Mouse (Mus musculus) G1E (cell line): ENCODE measurements at regions not wholly inside any gene's neighbourhood (a gene's known extent, or its start where the extent isn't known, plus 50 kb on each side); places are given as distances from the start of the nearest gene placed in this dataset.

Source experiments
- ATAC-seq: 2 replicates; pipeline ENCODE4 v1.8.0; 2016; ENCODE audit warnings: mild to moderate bottlenecking; ENCODE audit not compliant: insufficient number of reproducible peaks, poor library complexity, low FRiP score, severe bottlenecking; ENCODE audit errors: extremely low read depth
- DNase-seq: peaks from one replicate; pipeline ENCODE4 v3.0.0; 2012; ENCODE audit warnings: low spot score
- H3K27me3 ChIP-seq: 2 replicates; pipeline ENCODE4 v1.6.1; 2012; ENCODE audit warnings: mild to moderate bottlenecking, low read length, inconsistent platforms; ENCODE audit not compliant: insufficient read depth
- H3K36me3 ChIP-seq: replicated peaks from 2 replicates; pipeline ENCODE3; 2012; ENCODE audit warnings: mild to moderate bottlenecking, inconsistent platforms
- H3K4me1 ChIP-seq: 2 replicates; pipeline ENCODE4 v1.6.1; 2012; ENCODE audit warnings: low read depth, low read length, inconsistent platforms, mixed read lengths; ENCODE audit not compliant: insufficient read depth
- H3K4me3 ChIP-seq: 2 replicates; pipeline ENCODE4 v1.5.1; 2012; ENCODE audit warnings: low read depth, mild to moderate bottlenecking, inconsistent platforms, low read length, moderate library complexity, mixed read lengths
- H3K9me3 ChIP-seq: replicated peaks from 2 replicates; pipeline ENCODE4 v1.6.1; 2012; ENCODE audit warnings: inconsistent platforms
- CTCF ChIP-seq: IDR thresholded peaks from 2 replicates; pipeline ENCODE4 v1.5.1; 2012; ENCODE audit warnings: low read depth, low read length, inconsistent platforms, mixed read lengths
- GATA1 ChIP-seq: IDR thresholded peaks from 2 replicates; pipeline ENCODE4 v1.6.1; 2012; ENCODE audit warnings: borderline replicate concordance, low read length, inconsistent platforms, mixed read lengths
- GATA2 ChIP-seq: IDR thresholded peaks from 2 replicates; pipeline ENCODE4 v1.6.1; 2012; ENCODE audit warnings: low read depth, low read length, inconsistent platforms, borderline replicate concordance
- POLR2AphosphoS5 ChIP-seq: IDR thresholded peaks from 2 replicates; pipeline ENCODE4 v1.6.1; 2012; ENCODE audit warnings: low read depth, low read length, inconsistent platforms; ENCODE audit not compliant: insufficient replicate concordance
- TAL1 ChIP-seq: conservative IDR thresholded peaks from 2 replicates; pipeline ENCODE4 v1.6.1; 2012; ENCODE audit warnings: low read depth, low read length, inconsistent platforms, mixed read lengths

DNA sequence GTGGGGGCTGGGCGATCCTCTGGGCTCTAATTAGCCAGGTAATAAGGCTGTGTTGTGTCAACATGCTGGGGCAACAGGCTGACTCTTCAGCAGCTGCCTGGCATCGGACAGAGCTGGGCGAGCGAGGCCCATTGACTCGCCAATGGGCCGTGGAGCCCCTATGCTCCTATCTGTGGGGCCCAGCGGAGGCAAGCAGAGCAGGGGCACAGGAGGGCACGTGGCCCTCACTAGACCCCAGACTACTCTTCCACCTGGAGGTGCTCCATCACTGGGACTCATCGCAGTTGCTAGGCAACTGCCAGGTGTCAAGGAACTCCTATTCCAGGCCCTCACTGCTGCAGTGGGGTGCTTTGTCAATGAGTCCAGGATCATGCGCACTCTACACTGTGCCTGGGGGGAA lies 164.7 kb downstream of the Kif26a start:
- no peaks in the 10 kb centered on the region for H3K36me3 ChIP-seq
- H3K4me3 ChIP-seq = no peak overlapping the region
- ATAC-seq (no peak), DNase-seq (no peak)
- H3K9me3 ChIP-seq = 0 out of 2 replicates have a peak, but pooled peaks cover 3% of the 10 kb centered on the region
- no peaks in the 10 kb centered on the region; the same call in 1 of the 2 replicates for H3K27me3 ChIP-seq
- TF ChIP-seq TAL1 = no peak
- TF ChIP-seq GATA2 = no peak
- no peak for TF ChIP-seq GATA1
- no peak for TF ChIP-seq CTCF
- no peak for TF ChIP-seq POLR2AphosphoS5
- H3K4me1 ChIP-seq = no peaks in the 10 kb centered on the region

DNA sequence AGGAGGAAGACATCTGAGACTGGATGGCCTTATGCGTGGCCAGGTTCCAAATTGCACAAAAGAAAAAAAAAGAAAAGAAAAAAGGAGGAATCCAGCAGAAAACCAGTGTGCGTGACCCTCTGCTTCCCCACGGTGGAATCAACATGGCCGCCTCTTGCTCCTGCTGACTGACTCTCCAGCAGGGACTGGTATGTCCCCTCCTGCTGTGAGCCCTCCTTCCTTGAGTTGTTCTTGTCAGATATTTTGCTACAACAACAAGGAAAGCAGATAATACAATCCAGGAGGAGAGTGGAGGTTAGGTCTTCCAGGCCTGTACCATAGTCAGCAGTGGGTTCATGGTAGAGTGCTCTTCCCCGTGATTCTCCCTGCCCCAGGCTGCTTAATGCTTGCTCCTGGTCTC lies 168.8 kb downstream of the Kif26a start:
- H3K4me3 ChIP-seq = no peak overlapping the region
- H3K4me1 ChIP-seq = no peaks in the 10 kb centered on the region
- ATAC-seq (no peak), DNase-seq (no peak)
- no peak for TF ChIP-seq TAL1
- no peak for TF ChIP-seq GATA1
- no peak for TF ChIP-seq CTCF
- no peak for TF ChIP-seq GATA2
- no peak for TF ChIP-seq POLR2AphosphoS5
- 0 out of 2 replicates have a peak, but pooled peaks cover 1% of the 10 kb centered on the region for H3K9me3 ChIP-seq
- peaks cover 3% of the 10 kb centered on the region; the same call in 1 of the 2 replicates for H3K27me3 ChIP-seq
- H3K36me3 ChIP-seq = no peaks in the 10 kb centered on the region

DNA sequence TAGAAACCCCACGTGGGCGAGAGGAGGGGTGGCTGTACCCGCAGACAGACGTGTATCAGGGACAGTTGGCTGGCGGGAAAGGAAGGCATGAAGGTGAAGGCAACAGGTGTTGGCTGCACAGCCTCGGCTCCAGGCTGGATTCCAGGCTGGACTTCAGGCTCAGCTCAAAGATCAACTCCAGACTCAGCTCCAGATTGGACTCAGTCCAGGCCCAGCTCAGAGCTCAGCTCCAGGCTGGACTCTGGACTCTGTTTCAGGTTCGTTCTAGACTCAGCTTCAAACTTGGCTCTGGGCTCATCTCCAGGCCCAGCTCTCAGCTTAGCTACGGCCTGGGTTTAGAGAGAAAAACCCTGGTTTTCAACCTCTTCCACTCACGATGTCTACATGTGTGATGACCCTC lies 171.2 kb downstream of the Kif26a start:
- Histone ChIP-seq H3K4me3 (no peak overlapping the region), H3K9me3 (no peaks in the 10 kb centered on the region), H3K27me3 (peaks cover 4% of the 10 kb centered on the region; the same call in 1 of the 2 replicates), H3K4me1 (no peaks in the 10 kb centered on the region), H3K36me3 (no peaks in the 10 kb centered on the region)
- DNase-seq (no peak), ATAC-seq (no peak)
- TF ChIP-seq POLR2AphosphoS5 (no peak), GATA2 (no peak), GATA1 (no peak), TAL1 (no peak), CTCF (no peak)

DNA sequence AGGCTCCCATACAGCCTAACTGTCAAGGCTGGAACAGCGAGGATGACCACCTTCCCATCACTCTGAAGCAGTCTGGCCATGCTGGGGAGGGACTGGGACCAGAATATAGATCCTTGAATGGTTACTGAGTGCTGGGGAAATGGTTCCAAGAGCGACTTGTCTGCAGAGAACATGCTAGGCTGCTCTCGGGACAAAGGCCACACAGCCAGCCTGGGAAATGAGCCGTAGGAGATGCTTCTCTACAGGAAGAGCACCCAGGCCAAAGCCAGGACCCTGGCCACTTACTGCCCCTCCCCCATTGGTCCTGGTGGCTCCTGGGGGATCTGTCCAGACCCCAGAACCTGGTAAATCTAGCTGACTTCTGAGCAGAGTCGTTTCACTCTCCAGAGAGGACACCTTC lies 170.8 kb upstream of the A530016L24Rik start:
- H3K4me1 ChIP-seq = no peaks in the 10 kb centered on the region
- H3K36me3 ChIP-seq = no peaks in the 10 kb centered on the region
- H3K4me3 ChIP-seq = no peak overlapping the region
- no peaks in the 10 kb centered on the region for H3K9me3 ChIP-seq
- no peak for ATAC-seq
- no peak for TF ChIP-seq TAL1
- no peak for TF ChIP-seq GATA2
- TF ChIP-seq POLR2AphosphoS5 = no peak
- TF ChIP-seq GATA1 = no peak
- TF ChIP-seq CTCF = no peak
- DNase-seq = no peak
- peaks cover 4% of the 10 kb centered on the region; the same call in 1 of the 2 replicates for H3K27me3 ChIP-seq

DNA sequence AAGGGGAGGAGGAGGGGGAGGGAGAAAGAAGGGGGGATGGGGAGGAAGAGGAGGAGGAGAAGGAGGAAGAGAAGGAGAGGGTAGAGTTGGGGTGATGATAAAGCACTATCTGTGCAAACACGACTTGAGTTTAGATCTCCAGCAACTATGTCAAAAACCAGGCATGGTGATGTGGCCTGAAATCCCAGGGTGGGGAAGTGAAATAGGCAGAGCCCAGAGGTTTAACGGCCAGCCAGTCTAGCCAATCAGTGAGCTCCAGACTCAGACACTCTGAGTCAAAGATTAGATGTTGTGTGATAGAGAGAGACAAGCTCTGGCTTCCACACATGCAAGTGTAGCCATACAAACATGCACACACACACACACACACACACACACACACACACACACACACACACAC lies 167.1 kb upstream of the A530016L24Rik start:
- Histone ChIP-seq H3K9me3 (no peaks in the 10 kb centered on the region), H3K4me3 (no peak overlapping the region), H3K27me3 (peaks cover 9% of the 10 kb centered on the region; the same call in 1 of the 2 replicates), H3K4me1 (no peaks in the 10 kb centered on the region), H3K36me3 (no peaks in the 10 kb centered on the region)
- TF ChIP-seq CTCF (no peak), GATA1 (no peak), GATA2 (no peak), TAL1 (no peak), POLR2AphosphoS5 (no peak)
- DNase-seq (no peak), ATAC-seq (no peak)

DNA sequence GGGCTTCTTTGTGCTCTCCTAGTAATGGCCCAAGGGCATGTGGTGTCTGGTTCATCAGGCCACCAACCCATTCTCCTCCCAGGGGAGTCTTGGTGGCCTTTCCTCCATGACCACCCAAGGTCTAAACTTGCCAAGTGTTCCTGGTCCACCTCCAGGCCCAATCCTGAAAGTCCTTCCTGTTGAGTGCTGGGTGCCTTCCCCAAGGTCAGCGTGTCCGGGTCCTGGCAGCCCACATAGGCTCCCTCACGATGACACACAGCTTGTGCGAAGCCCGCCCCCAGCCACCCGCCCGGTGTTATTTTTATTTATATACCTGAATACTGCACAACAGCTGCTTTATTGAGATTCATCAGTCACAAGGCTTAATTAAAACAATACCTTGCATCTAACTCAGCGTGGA lies 161.8 kb upstream of the A530016L24Rik start:
- Histone ChIP-seq H3K27me3 (peaks cover 5% of the 10 kb centered on the region; the same call in 1 of the 2 replicates), H3K9me3 (no peaks in the 10 kb centered on the region), H3K4me3 (no peak overlapping the region), H3K4me1 (no peaks in the 10 kb centered on the region), H3K36me3 (no peaks in the 10 kb centered on the region)
- TF ChIP-seq GATA1 (no peak), TAL1 (no peak), POLR2AphosphoS5 (no peak), GATA2 (no peak), CTCF (no peak)
- no peak for ATAC-seq
- DNase-seq = no peak
